Mouse (Mus musculus) small intestine, adult 2 months (tissue): ENCODE results near the gene Irx2. TPM values are rescaled to one million over a fixed set of nuclear protein-coding genes. Genes with fewer than 3 reads are reported as not detected.

Experiments used
- H3K27ac ChIP-seq: fragments of 200-500 bp; 2 replicates; pipeline ENCODE4 v1.5.1; 2012; ENCODE audit warnings: low read depth, low read length, control low read depth, inconsistent platforms; ENCODE audit not compliant: insufficient read depth
- H3K27me3 ChIP-seq: fragments of 200-500 bp; 2 replicates; pipeline ENCODE4 v1.6.1; 2012; ENCODE audit warnings: mild to moderate bottlenecking, moderate library complexity, low read length, inconsistent platforms; ENCODE audit not compliant: control insufficient read depth, insufficient read depth
- H3K36me3 ChIP-seq: fragments of 200-500 bp; 2 replicates; pipeline ENCODE4 v1.6.1; 2012; ENCODE audit warnings: mild to moderate bottlenecking, low read length, control low read depth, inconsistent platforms; ENCODE audit not compliant: control insufficient read depth, insufficient read depth
- H3K4me1 ChIP-seq: fragments of 200-500 bp; 2 replicates; pipeline ENCODE4 v1.6.1; 2012; ENCODE audit warnings: low read length, inconsistent platforms, mixed read lengths; ENCODE audit not compliant: control insufficient read depth, insufficient read depth, insufficient read length
- H3K4me3 ChIP-seq: fragments of 200-500 bp; 2 replicates; pipeline ENCODE4 v1.5.1; 2012; ENCODE audit warnings: low read depth, mild to moderate bottlenecking, control low read depth, inconsistent platforms, low read length, moderate library complexity
- CTCF ChIP-seq: fragments of 200-500 bp; IDR thresholded peaks from 2 replicates; pipeline ENCODE4 v1.5.1; 2012; ENCODE audit warnings: low read depth, mild to moderate bottlenecking, control low read depth, inconsistent platforms, low read length, moderate library complexity, mixed read lengths; ENCODE audit not compliant: insufficient replicate concordance, insufficient read length; ENCODE audit errors: extremely low read depth
- POLR2A ChIP-seq: fragments of 200-500 bp; IDR thresholded peaks from 2 replicates; pipeline ENCODE4 v1.6.1; 2012; ENCODE audit warnings: low read depth, mild to moderate bottlenecking, control low read depth, inconsistent platforms, low read length, moderate library complexity
- WGBS: fragments of 180-500 bp; shearing (Covaris S2); methylation state at CpG from one replicate; pipeline ENCODE4 v1.1.7; 2018; 5-methylcytosine and 5-hydroxymethylcytosine counted together
- polyA plus RNA-seq: library from polyadenylated mRNA; depleted of rRNA; stranded (reverse); fragments of >200 nt; gene quantifications from 2 replicates; pipeline ENCODE4 v1.2.3, GENCODE M21; 2012

Gene Irx2
- polyA plus RNA-seq, 1 experiment, result 0.51 TPM

GRCm38 (mm10) chr13:72623926-72624846, 4.4 kb upstream of the Irx2 start:
- H3K4me3 ChIP-seq, result peak overlapping the region; percentile 37
- H3K36me3 ChIP-seq, result no peaks in the 10 kb centered on the region
- peaks cover 45% of the 10 kb centered on the region for H3K27me3 ChIP-seq
- no peak for TF ChIP-seq POLR2A
- no peak for TF ChIP-seq CTCF
- H3K4me1 ChIP-seq, result peaks cover 3% of the 10 kb centered on the region; the same call in 1 of the 2 replicates
- no peak overlapping the region for H3K27ac ChIP-seq
- WGBS, result 9% methylated on average over 46 of the region's 46 CpGs

DNA sequence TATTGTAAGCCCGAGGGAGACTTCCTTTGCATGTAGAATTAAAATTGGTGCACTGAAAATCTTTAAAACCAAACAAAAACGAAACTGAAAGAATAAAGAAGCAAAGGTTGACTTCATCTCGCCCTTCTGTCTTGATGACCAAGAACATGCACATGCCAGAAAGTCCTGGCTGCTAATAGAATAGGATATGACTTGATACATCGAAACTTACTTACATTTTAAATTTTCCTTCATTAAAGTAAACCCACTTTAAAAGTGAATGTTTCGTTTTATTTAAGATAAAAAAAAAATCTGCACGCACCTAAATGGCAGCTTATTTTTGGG, 3.8 kb upstream of the Irx2 start:
- peaks cover 3% of the 10 kb centered on the region; the same call in 1 of the 2 replicates for H3K4me1 ChIP-seq
- H3K36me3 ChIP-seq, result no peaks in the 10 kb centered on the region
- TF ChIP-seq CTCF, result no peak
- TF ChIP-seq POLR2A, result no peak
- H3K27ac ChIP-seq, result no peak overlapping the region
- 14% methylated on average over 6 of the region's 6 CpGs for WGBS
- H3K27me3 ChIP-seq, result peaks cover 51% of the 10 kb centered on the region
- peak overlapping the region; percentile 37 for H3K4me3 ChIP-seq

DNA sequence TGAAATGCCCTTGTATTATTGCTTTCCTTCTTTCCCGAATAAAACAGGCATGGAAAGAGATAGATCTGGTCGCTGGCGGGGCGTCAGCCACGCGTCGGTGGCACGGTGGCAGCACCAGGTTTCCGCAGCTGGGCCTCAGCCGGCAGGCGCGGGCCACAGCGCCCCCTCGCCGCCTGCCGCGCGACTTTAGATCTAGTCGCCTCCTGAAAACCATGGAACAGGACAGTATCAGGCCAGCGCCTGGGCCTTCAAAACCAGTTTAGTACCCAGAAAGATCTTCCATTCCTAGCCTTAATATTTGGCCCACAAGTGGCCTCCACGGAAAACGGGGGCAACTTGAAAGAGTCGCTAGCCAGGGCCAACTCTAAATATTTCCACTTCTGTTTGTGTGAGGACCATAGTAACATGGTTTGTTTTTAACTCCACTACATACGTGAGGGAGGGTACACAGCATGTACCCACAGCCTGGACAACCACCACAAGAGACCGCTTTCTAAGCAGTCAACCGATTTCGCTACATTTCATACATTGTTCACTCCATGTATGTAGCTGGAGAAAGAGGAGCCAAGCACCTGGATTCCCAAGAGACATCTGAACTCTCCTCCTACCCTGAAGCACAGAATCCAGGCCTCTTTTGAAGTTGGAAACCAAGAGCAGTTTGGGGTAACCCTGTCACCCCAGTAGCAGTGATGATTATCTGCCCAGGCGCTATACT, 3.2 kb upstream of the Irx2 start:
- Histone ChIP-seq H3K27me3 (peaks cover 55% of the 10 kb centered on the region), H3K4me1 (peaks cover 3% of the 10 kb centered on the region; the same call in 1 of the 2 replicates), H3K27ac (no peak overlapping the region), H3K4me3 (no peak overlapping the region), H3K36me3 (no peaks in the 10 kb centered on the region)
- no peak for TF ChIP-seq POLR2A
- TF ChIP-seq CTCF, result peak; percentile 8; the same call in 1 of the 2 replicates
- WGBS, result 26% methylated on average over 28 of the region's 28 CpGs

GRCm38 (mm10) chr13:72627391-72628321, 964 bp upstream of the Irx2 start:
- peaks cover 3% of the 10 kb centered on the region; the same call in 1 of the 2 replicates for H3K4me1 ChIP-seq
- no peak for TF ChIP-seq POLR2A
- no peak for TF ChIP-seq CTCF
- peak overlapping the region; percentile 41 for H3K4me3 ChIP-seq
- WGBS, result 4% methylated on average over 42 of the region's 42 CpGs
- no peaks in the 10 kb centered on the region for H3K36me3 ChIP-seq
- peaks cover 69% of the 10 kb centered on the region for H3K27me3 ChIP-seq
- H3K27ac ChIP-seq, result no peak overlapping the region

DNA sequence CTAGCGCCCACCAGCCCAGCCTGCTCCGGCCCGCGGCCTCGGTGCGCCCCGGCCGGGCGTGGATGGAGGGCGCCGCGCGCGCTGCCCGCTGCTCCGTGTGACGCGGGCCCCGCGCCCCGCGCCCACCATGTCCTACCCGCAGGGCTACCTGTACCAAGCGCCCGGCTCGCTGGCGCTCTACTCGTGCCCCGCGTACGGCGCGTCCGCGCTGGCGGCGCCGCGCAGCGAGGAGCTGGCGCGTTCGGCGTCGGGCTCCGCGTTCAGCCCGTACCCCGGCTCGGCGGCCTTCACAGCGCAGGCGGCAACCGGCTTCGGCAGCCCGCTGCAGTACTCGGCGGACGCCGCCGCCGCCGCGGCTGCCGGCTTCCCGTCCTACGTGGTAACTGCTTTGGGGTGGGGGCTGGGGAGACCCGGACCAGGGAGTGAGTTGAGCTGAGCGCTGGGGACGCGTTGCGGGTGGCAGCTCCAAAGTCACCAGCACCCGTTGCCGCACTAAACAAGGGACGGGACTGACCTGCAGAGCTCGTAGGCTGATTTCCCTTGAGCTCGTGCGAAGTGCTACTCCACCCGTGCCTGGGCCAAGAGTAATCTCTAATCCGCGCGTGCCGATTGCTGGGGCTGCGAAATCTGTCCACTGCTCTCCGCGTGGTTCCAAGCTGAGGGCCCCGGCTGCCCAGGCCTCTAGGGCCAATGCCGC, 463 bp downstream of the Irx2 start:
- Histone ChIP-seq H3K36me3 (no peaks in the 10 kb centered on the region), H3K27ac (no peak overlapping the region), H3K27me3 (peaks cover 64% of the 10 kb centered on the region), H3K4me1 (peaks cover 3% of the 10 kb centered on the region; the same call in 1 of the 2 replicates), H3K4me3 (peak overlapping the region; percentile 41)
- 2% methylated on average over 87 of the region's 88 CpGs for WGBS
- no peak for TF ChIP-seq POLR2A
- TF ChIP-seq CTCF, result no peak

GRCm38 (mm10) chr13:72629806-72630205, 1.2 kb downstream of the Irx2 start:
- Histone ChIP-seq H3K27me3 (peaks cover 60% of the 10 kb centered on the region), H3K4me1 (peaks cover 3% of the 10 kb centered on the region; the same call in 1 of the 2 replicates), H3K4me3 (no peak overlapping the region), H3K36me3 (no peaks in the 10 kb centered on the region), H3K27ac (no peak overlapping the region)
- 16% methylated on average over 13 of the region's 13 CpGs for WGBS
- TF ChIP-seq POLR2A (no peak), CTCF (no peak)
